Mouse (Mus musculus): ENCODE measurements at regions not wholly inside any gene's neighbourhood (a gene's known extent, or its start where the extent isn't known, plus 50 kb on each side); places are given as distances from the start of the nearest gene placed in this dataset.

GRCm38 (mm10) chr11:112463121-112463520, 318.9 kb upstream of the Sox9 start:
- 64% methylated on average over 1 of the region's 1 CpGs for WGBS
- no peak for DNase-seq (ENCODE audit: low spot score)
- H3K9me3 ChIP-seq (replicated peaks), result no peaks in the 10 kb centered on the region
- H3K4me1 ChIP-seq, result peaks cover 17% of the 10 kb centered on the region
- H3K27ac ChIP-seq, result no peak overlapping the region
- H3K4me3 ChIP-seq, result no peak overlapping the region
- no peaks in the 10 kb centered on the region for H3K36me3 ChIP-seq
- H3K27me3 ChIP-seq (ENCODE audit: low read depth, poor library complexity, severe bottlenecking), result no peaks in the 10 kb centered on the region

- Histone ChIP-seq H3K36me3 (no peaks in the 10 kb centered on the region), H3K27me3 (ENCODE audit: low read depth, poor library complexity, severe bottlenecking) (no peaks in the 10 kb centered on the region), H3K27ac (no peak overlapping the region), H3K4me3 (no peak overlapping the region), H3K4me1 (peaks cover 17% of the 10 kb centered on the region), H3K9me3 (replicated peaks) (no peaks in the 10 kb centered on the region)
- DNase-seq (ENCODE audit: low spot score), result no peak
- WGBS, result 89% methylated on average over 4 of the region's 4 CpGs
These were observed 317.6 kb upstream of the Sox9 start for GRCm38 (mm10) chr11:112464386-112464785.

- H3K4me1 ChIP-seq, result peaks cover 10% of the 10 kb centered on the region; the same call in 1 of the 2 replicates
- no peak overlapping the region for H3K27ac ChIP-seq
- no peaks in the 10 kb centered on the region for H3K27me3 ChIP-seq (ENCODE audit: low read depth, poor library complexity, severe bottlenecking)
- 79% methylated on average over 3 of the region's 3 CpGs for WGBS
- no peaks in the 10 kb centered on the region for H3K36me3 ChIP-seq
- no peak for DNase-seq (ENCODE audit: low spot score)
- no peaks in the 10 kb centered on the region for H3K9me3 ChIP-seq (replicated peaks)
- H3K4me3 ChIP-seq, result no peak overlapping the region
These were observed 311.7 kb upstream of the Sox9 start for GRCm38 (mm10) chr11:112470336-112470735.

DNA sequence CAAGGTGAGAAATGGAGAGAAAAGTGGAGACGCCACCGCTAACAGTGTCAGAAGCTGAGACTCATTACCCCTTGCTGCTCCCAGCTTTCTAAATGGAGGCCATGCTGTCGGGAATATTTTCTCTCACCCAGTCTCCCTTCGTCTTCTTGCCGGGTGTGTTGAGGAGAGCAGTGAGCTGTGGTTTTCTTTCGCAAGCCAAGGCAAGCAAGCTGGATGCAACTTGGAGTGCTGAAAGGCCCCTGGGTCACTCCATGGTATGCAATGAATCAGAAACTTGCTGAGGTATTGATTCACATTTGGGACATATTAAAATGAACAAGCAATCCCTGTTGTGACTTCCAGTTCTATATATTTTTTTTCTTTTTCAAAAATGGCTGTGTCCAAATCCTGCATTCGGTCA, 308.8 kb upstream of the Sox9 start:
- Histone ChIP-seq H3K4me3 (no peak overlapping the region), H3K27ac (0 out of 2 replicates have a peak overlapping the region, but pooled peaks have one; percentile 30), H3K4me1 (peaks cover 10% of the 10 kb centered on the region; the same call in 1 of the 2 replicates), H3K27me3 (ENCODE audit: low read depth, poor library complexity, severe bottlenecking) (no peaks in the 10 kb centered on the region), H3K9me3 (replicated peaks) (no peaks in the 10 kb centered on the region), H3K36me3 (no peaks in the 10 kb centered on the region)
- WGBS, result 85% methylated on average over 7 of the region's 7 CpGs
- no peak for DNase-seq (ENCODE audit: low spot score)

- Histone ChIP-seq H3K36me3 (no peaks in the 10 kb centered on the region), H3K9me3 (replicated peaks) (no peaks in the 10 kb centered on the region), H3K27ac (no peak overlapping the region), H3K27me3 (ENCODE audit: low read depth, poor library complexity, severe bottlenecking) (no peaks in the 10 kb centered on the region), H3K4me1 (peaks cover 10% of the 10 kb centered on the region; the same call in 1 of the 2 replicates), H3K4me3 (no peak overlapping the region)
- WGBS, result 84% methylated on average over 6 of the region's 6 CpGs
- no peak for DNase-seq (ENCODE audit: low spot score)
These were observed 308.3 kb upstream of the Sox9 start for GRCm38 (mm10) chr11:112473681-112474080.

DNA sequence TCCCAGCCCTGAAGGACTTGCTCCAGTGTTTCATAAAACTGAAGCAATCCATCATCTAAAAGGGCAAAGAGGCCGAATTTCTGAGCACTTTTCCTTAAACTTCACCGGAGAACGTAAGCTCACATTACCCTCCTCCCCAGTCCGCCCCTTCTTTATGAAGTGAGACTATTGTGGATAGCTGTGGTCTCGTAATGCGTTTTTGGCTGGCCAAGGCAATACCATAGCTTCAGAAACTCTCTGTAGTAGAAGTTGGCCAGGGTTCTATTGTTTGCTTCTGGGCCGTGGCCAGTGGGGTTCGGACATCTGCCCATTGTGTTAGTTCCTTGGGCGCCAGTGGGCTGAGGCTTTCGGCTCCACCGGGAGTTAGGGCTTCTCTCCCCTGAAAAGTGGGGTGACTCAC, 301.7 kb upstream of the Sox9 start:
- no peak for DNase-seq (ENCODE audit: low spot score)
- 86% methylated on average over 11 of the region's 11 CpGs for WGBS
- no peak overlapping the region; the same call in 1 of the 2 replicates for H3K27ac ChIP-seq

GRCm38 (mm10) chr11:112501781-112502180, 280.2 kb upstream of the Sox9 start:
- Histone ChIP-seq H3K27ac (peak overlapping the region; percentile 21; the same call in 1 of the 2 replicates), H3K27me3 (ENCODE audit: low read depth, poor library complexity, severe bottlenecking) (0 out of 2 replicates have a peak, but pooled peaks cover 4% of the 10 kb centered on the region), H3K9me3 (replicated peaks) (no peaks in the 10 kb centered on the region), H3K4me1 (peaks cover 14% of the 10 kb centered on the region), H3K36me3 (no peaks in the 10 kb centered on the region), H3K4me3 (no peak overlapping the region)
- WGBS, result 14% methylated on average over 5 of the region's 5 CpGs
- no peak for DNase-seq (ENCODE audit: low spot score)

More for the DNA sequence above, 301.7 kb upstream of the Sox9 start:
- Histone ChIP-seq H3K4me3 (no peak overlapping the region), H3K9me3 (replicated peaks) (no peaks in the 10 kb centered on the region), H3K36me3 (no peaks in the 10 kb centered on the region), H3K4me1 (peaks cover 12% of the 10 kb centered on the region), H3K27me3 (ENCODE audit: low read depth, poor library complexity, severe bottlenecking) (no peaks in the 10 kb centered on the region)

DNA sequence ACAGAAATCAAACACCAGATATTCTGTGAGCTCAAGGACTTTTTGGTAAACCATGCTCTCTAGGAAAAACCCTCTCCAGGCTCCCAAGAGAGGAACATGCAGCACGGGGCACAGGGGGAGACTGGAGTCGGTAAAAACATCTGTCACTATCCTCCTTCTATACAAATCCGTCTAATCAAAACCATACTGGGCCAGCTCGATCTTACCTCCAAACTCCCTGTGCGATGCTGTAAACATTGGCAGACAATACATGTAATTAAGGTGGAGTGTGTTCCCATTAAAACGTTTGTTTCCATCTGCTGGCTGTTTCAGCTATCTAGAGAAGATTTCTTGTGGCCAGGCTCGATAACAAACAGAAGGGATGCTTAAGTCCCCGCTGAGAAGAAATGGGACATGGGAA, 262.9 kb upstream of the Sox9 start:
- no peaks in the 10 kb centered on the region for H3K9me3 ChIP-seq (replicated peaks)
- peak overlapping the region; percentile 53 for H3K27ac ChIP-seq
- no peak for DNase-seq (ENCODE audit: low spot score)
- WGBS, result 39% methylated on average over 8 of the region's 8 CpGs
- no peak overlapping the region for H3K4me3 ChIP-seq
- no peaks in the 10 kb centered on the region for H3K36me3 ChIP-seq
- no peaks in the 10 kb centered on the region for H3K27me3 ChIP-seq (ENCODE audit: low read depth, poor library complexity, severe bottlenecking)
- peaks cover 16% of the 10 kb centered on the region for H3K4me1 ChIP-seq

DNA sequence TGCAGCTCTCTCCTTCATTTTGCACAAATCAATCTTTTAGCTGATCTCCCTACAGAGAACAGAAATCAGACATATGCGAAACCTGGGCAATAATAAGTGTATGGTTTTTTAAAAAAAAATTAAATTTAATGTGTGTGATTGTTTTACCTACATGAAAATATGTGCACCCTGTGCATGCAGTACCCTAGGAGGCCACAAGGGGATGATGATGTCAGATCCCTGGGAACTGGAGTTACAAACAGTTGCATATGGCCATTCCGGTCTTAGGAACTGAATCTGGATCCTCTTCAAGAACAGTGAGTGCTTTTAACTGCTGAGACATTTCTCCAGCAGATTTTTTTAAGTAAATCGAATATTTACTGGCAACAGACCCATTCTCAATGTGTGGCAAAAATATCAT, 257.0 kb upstream of the Sox9 start:
- H3K27me3 ChIP-seq (ENCODE audit: low read depth, poor library complexity, severe bottlenecking), result no peaks in the 10 kb centered on the region
- DNase-seq (ENCODE audit: low spot score), result no peak
- no peak overlapping the region for H3K27ac ChIP-seq
- no peaks in the 10 kb centered on the region for H3K36me3 ChIP-seq
- no peak overlapping the region for H3K4me3 ChIP-seq
- no peaks in the 10 kb centered on the region for H3K9me3 ChIP-seq (replicated peaks)
- H3K4me1 ChIP-seq, result peaks cover 20% of the 10 kb centered on the region
- 94% methylated on average over 3 of the region's 3 CpGs for WGBS

- Histone ChIP-seq H3K9me3 (replicated peaks) (no peaks in the 10 kb centered on the region), H3K36me3 (no peaks in the 10 kb centered on the region), H3K27ac (no peak overlapping the region), H3K4me1 (peaks cover 39% of the 10 kb centered on the region), H3K4me3 (no peak overlapping the region), H3K27me3 (ENCODE audit: low read depth, poor library complexity, severe bottlenecking) (no peaks in the 10 kb centered on the region)
- no peak for DNase-seq (ENCODE audit: low spot score)
- WGBS, result 35% methylated on average over 6 of the region's 6 CpGs
These were observed 239.5 kb upstream of the Sox9 start for GRCm38 (mm10) chr11:112542573-112542972.

DNA sequence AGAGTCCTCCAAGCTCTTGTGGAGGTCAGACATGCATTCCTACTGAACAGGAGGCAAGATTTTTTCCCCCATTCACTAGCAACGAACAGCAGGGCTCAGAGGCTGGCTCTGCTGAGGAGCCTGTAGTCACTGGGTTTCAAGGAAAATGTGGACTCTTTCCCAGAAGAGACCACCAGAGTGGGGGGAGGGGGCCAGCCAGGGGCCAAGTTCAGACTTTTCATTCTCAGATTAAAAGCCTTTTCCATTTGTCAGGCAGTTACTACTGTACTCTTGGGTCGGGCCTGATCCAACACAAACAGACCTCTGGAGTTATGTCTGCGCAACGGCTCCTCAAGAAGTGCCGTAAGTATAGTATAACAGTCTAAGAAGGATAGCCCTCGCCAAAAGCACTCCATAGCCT, 238.6 kb upstream of the Sox9 start:
- Histone ChIP-seq H3K4me3 (no peak overlapping the region), H3K27ac (no peak overlapping the region), H3K9me3 (replicated peaks) (no peaks in the 10 kb centered on the region), H3K36me3 (no peaks in the 10 kb centered on the region), H3K4me1 (peaks cover 39% of the 10 kb centered on the region), H3K27me3 (ENCODE audit: low read depth, poor library complexity, severe bottlenecking) (no peaks in the 10 kb centered on the region)
- DNase-seq (ENCODE audit: low spot score), result no peak
- WGBS, result 83% methylated on average over 6 of the region's 6 CpGs

- no peaks in the 10 kb centered on the region for H3K36me3 ChIP-seq
- H3K27me3 ChIP-seq (ENCODE audit: low read depth, poor library complexity, severe bottlenecking), result no peaks in the 10 kb centered on the region
- 74% methylated on average over 7 of the region's 7 CpGs for WGBS
- peaks cover 39% of the 10 kb centered on the region for H3K4me1 ChIP-seq
- no peaks in the 10 kb centered on the region for H3K9me3 ChIP-seq (replicated peaks)
- no peak overlapping the region; the same call in 1 of the 2 replicates for H3K27ac ChIP-seq
- no peak overlapping the region for H3K4me3 ChIP-seq
- DNase-seq (ENCODE audit: low spot score), result no peak
These were observed 236.6 kb upstream of the Sox9 start for GRCm38 (mm10) chr11:112545231-112546010.

DNA sequence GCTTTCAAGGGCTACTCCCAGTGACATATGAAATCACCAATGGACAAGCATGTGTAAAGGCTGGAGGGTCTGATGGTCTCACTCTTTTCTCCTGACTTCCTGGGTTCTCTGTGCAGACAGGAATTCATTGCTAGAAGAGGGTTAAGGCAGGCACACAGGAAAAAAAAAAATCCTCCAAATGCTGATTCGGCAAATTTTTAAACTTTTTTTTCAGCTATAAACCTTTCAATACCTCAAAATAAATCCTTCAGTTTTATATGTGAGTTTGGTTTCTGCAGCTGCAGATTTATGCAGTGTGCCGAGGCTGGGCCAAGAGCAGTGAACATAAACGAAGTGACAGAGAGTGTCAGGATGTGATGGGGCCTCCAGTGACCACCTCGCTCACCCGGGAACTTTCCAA, 235.9 kb upstream of the Sox9 start:
- Histone ChIP-seq H3K36me3 (no peaks in the 10 kb centered on the region), H3K9me3 (replicated peaks) (no peaks in the 10 kb centered on the region), H3K4me3 (no peak overlapping the region), H3K4me1 (peaks cover 39% of the 10 kb centered on the region), H3K27me3 (ENCODE audit: low read depth, poor library complexity, severe bottlenecking) (no peaks in the 10 kb centered on the region), H3K27ac (no peak overlapping the region; the same call in 1 of the 2 replicates)
- 41% methylated on average over 5 of the region's 5 CpGs for WGBS
- no peak for DNase-seq (ENCODE audit: low spot score)

All from limb, embryonic 10.5 days (tissue).